Mouse (Mus musculus) neural tube, embryonic 12.5 days (tissue): ENCODE results near the gene Copz1. TPM values are rescaled to one million over a fixed set of nuclear protein-coding genes. Genes with fewer than 3 reads are reported as not detected.
"Not testable (repeated sequence)": the region's sequence is repeated elsewhere in the genome, so short reads cannot be mapped to it uniquely, and the experiment has no call there.

Experiments
- ATAC-seq: fragments of 200-750 bp; cut with Nextera tagmentation; 2 replicates; pipeline ENCODE4 v1.8.0; 2017; ENCODE audit warnings: low read depth, mild to moderate bottlenecking, moderate TSS enrichment, moderate library complexity; ENCODE audit not compliant: low FRiP score
- H3K27ac ChIP-seq: fragments of 300-500 bp; sonication (generic); 2 replicates; pipeline ENCODE4 v1.5.1; 2016
- H3K27me3 ChIP-seq: fragments of 300-500 bp; sonication (generic); replicated peaks from 2 replicates; pipeline ENCODE4 v1.6.1; 2016; ENCODE audit warnings: mild to moderate bottlenecking
- H3K36me3 ChIP-seq: fragments of 300-500 bp; sonication (generic); 2 replicates; pipeline ENCODE4 v1.6.1; 2016; ENCODE audit warnings: mild to moderate bottlenecking
- H3K4me1 ChIP-seq: fragments of 300-500 bp; sonication (generic); 2 replicates; pipeline ENCODE4 v1.6.1; 2016
- H3K4me2 ChIP-seq: fragments of 300-500 bp; sonication (generic); replicated peaks from 2 replicates; pipeline ENCODE4 v1.6.1; 2016; ENCODE audit warnings: mild to moderate bottlenecking
- H3K4me3 ChIP-seq: fragments of 300-500 bp; sonication (generic); 2 replicates; pipeline ENCODE4 v1.5.1; 2016
- H3K9ac ChIP-seq: fragments of 300-500 bp; sonication (generic); 2 replicates; pipeline ENCODE4 v1.6.1; 2016; ENCODE audit warnings: mild to moderate bottlenecking
- H3K9me3 ChIP-seq: fragments of 300-500 bp; sonication (generic); 2 replicates; pipeline ENCODE4 v1.6.1; 2016; ENCODE audit warnings: mild to moderate bottlenecking
- WGBS: fragments of 180-500 bp; shearing (Covaris S2); methylation state at CpG from one replicate; pipeline ENCODE4 v1.1.7; 2016; 5-methylcytosine and 5-hydroxymethylcytosine counted together
- polyA plus RNA-seq: library from polyadenylated mRNA; unstranded; fragments of >200 nt; fragmentation: Nextera tagmentation; extraction: Ambion mirVana; gene quantifications from 2 replicates; pipeline ENCODE4 v1.2.1, GENCODE M21; 2016

Copz1 gene
- polyA plus RNA-seq, 1 experiment from 2014 or later = 243 TPM

- no peak for ATAC-seq
- H3K4me1 ChIP-seq = peaks cover 33% of the 10 kb centered on the region
- H3K9ac ChIP-seq = peak overlapping the region; percentile 51; the same call in 1 of the 2 replicates
- no peaks in the 10 kb centered on the region for H3K27me3 ChIP-seq
- H3K9me3 ChIP-seq = no peaks in the 10 kb centered on the region
- H3K4me3 ChIP-seq = peak overlapping the region; percentile 20; the same call in 1 of the 2 replicates
- H3K4me2 ChIP-seq = peak overlapping the region; percentile 95
- no peak overlapping the region for H3K27ac ChIP-seq
- peaks cover 56% of the 10 kb centered on the region for H3K36me3 ChIP-seq
- 78% methylated on average over 8 of the region's 8 CpGs for WGBS
These were observed 29.6 kb upstream of the Copz1 start for GRCm38 (mm10) chr15:103242885-103243284.

GRCm38 (mm10) chr15:103245616-103246015, 26.9 kb upstream of the Copz1 start:
- WGBS = 79% methylated on average over 6 of the region's 6 CpGs
- H3K9ac ChIP-seq = no peak overlapping the region
- no peak overlapping the region for H3K27ac ChIP-seq
- no peak for ATAC-seq
- H3K36me3 ChIP-seq = peaks cover 71% of the 10 kb centered on the region
- peaks cover 24% of the 10 kb centered on the region for H3K4me1 ChIP-seq
- H3K9me3 ChIP-seq = no peaks in the 10 kb centered on the region
- H3K4me3 ChIP-seq = no peak overlapping the region
- H3K27me3 ChIP-seq = no peaks in the 10 kb centered on the region
- no peak overlapping the region for H3K4me2 ChIP-seq

- Histone ChIP-seq H3K36me3 (peaks cover 64% of the 10 kb centered on the region), H3K9ac (no peak overlapping the region), H3K4me2 (no peak overlapping the region), H3K4me1 (peaks cover 18% of the 10 kb centered on the region), H3K27ac (no peak overlapping the region), H3K9me3 (no peaks in the 10 kb centered on the region), H3K4me3 (no peak overlapping the region), H3K27me3 (no peaks in the 10 kb centered on the region)
- 90% methylated on average over 9 of the region's 9 CpGs for WGBS
- ATAC-seq = no peak
These were observed 25.3 kb upstream of the Copz1 start for GRCm38 (mm10) chr15:103247078-103247781.

GRCm38 (mm10) chr15:103247782-103248400, 24.6 kb upstream of the Copz1 start:
- peaks cover 57% of the 10 kb centered on the region for H3K36me3 ChIP-seq

GRCm38 (mm10) chr15:103248401-103249313, 23.9 kb upstream of the Copz1 start:
- no peaks in the 10 kb centered on the region for H3K9me3 ChIP-seq
- no peak overlapping the region for H3K4me3 ChIP-seq
- no peak overlapping the region for H3K9ac ChIP-seq
- peak; percentile 41; the same call in 1 of the 2 replicates for ATAC-seq
- H3K27ac ChIP-seq = no peak overlapping the region
- peaks cover 49% of the 10 kb centered on the region for H3K36me3 ChIP-seq
- peaks cover 3% of the 10 kb centered on the region for H3K4me1 ChIP-seq
- WGBS = 85% methylated on average over 28 of the region's 28 CpGs
- H3K4me2 ChIP-seq = no peak overlapping the region
- no peaks in the 10 kb centered on the region for H3K27me3 ChIP-seq

More at GRCm38 (mm10) chr15:103247782-103248400, 24.6 kb upstream of the Copz1 start:
- Histone ChIP-seq H3K9me3 (no peaks in the 10 kb centered on the region), H3K9ac (no peak overlapping the region), H3K4me1 (peaks cover 11% of the 10 kb centered on the region), H3K4me2 (no peak overlapping the region), H3K27me3 (no peaks in the 10 kb centered on the region), H3K4me3 (no peak overlapping the region), H3K27ac (no peak overlapping the region)
- ATAC-seq = no peak

GRCm38 (mm10) chr15:103249511-103249910, 23.0 kb upstream of the Copz1 start:
- 84% methylated on average over 6 of the region's 6 CpGs for WGBS
- H3K4me3 ChIP-seq, ATAC-seq, H3K4me1 ChIP-seq, H3K9ac ChIP-seq, H3K27ac ChIP-seq, H3K4me2 ChIP-seq, H3K9me3 ChIP-seq, H3K27me3 ChIP-seq: not testable (repeated sequence)
- H3K36me3 ChIP-seq = peaks cover 46% of the 10 kb centered on the region

GRCm38 (mm10) chr15:103250195-103250740, 22.2 kb upstream of the Copz1 start:
- no peaks in the 10 kb centered on the region for H3K9me3 ChIP-seq
- no peak overlapping the region for H3K4me2 ChIP-seq
- 18% methylated on average over 2 of the region's 2 CpGs for WGBS
- H3K27me3 ChIP-seq = peaks cover 7% of the 10 kb centered on the region; the same call in 1 of the 2 replicates
- H3K9ac ChIP-seq = no peak overlapping the region
- H3K36me3 ChIP-seq = peaks cover 41% of the 10 kb centered on the region
- H3K4me3 ChIP-seq = no peak overlapping the region
- no peak for ATAC-seq
- peaks cover 10% of the 10 kb centered on the region for H3K4me1 ChIP-seq
- H3K27ac ChIP-seq = no peak overlapping the region

GRCm38 (mm10) chr15:103251595-103251994, 20.9 kb upstream of the Copz1 start:
- no peak for ATAC-seq
- no peak overlapping the region for H3K4me3 ChIP-seq
- peaks cover 28% of the 10 kb centered on the region for H3K36me3 ChIP-seq
- WGBS = 67% methylated on average over 1 of the region's 1 CpGs
- no peak overlapping the region for H3K27ac ChIP-seq
- no peak overlapping the region for H3K9ac ChIP-seq
- peaks cover 8% of the 10 kb centered on the region; the same call in 1 of the 2 replicates for H3K27me3 ChIP-seq
- no peaks in the 10 kb centered on the region for H3K9me3 ChIP-seq
- H3K4me1 ChIP-seq = peaks cover 12% of the 10 kb centered on the region
- H3K4me2 ChIP-seq = no peak overlapping the region

- 85% methylated on average over 3 of the region's 3 CpGs for WGBS
- no peak for ATAC-seq
These were observed 19.9 kb upstream of the Copz1 start for GRCm38 (mm10) chr15:103252660-103253059.

GRCm38 (mm10) chr15:103253352-103253751, 19.2 kb upstream of the Copz1 start:
- peaks cover 8% of the 10 kb centered on the region; the same call in 1 of the 2 replicates for H3K27me3 ChIP-seq
- no peak for ATAC-seq
- H3K4me2 ChIP-seq = no peak overlapping the region
- peaks cover 12% of the 10 kb centered on the region for H3K4me1 ChIP-seq
- H3K36me3 ChIP-seq = peaks cover 11% of the 10 kb centered on the region
- no peak overlapping the region for H3K4me3 ChIP-seq
- H3K9me3 ChIP-seq = no peaks in the 10 kb centered on the region
- H3K9ac ChIP-seq = no peak overlapping the region
- WGBS = 98% methylated on average over 1 of the region's 1 CpGs
- no peak overlapping the region for H3K27ac ChIP-seq

More at GRCm38 (mm10) chr15:103252660-103253059, 19.9 kb upstream of the Copz1 start:
- H3K36me3 ChIP-seq = peaks cover 18% of the 10 kb centered on the region
- H3K27me3 ChIP-seq = peaks cover 8% of the 10 kb centered on the region; the same call in 1 of the 2 replicates
- no peak overlapping the region for H3K4me2 ChIP-seq
- peaks cover 12% of the 10 kb centered on the region for H3K4me1 ChIP-seq
- no peaks in the 10 kb centered on the region for H3K9me3 ChIP-seq
- H3K9ac ChIP-seq = no peak overlapping the region
- H3K27ac ChIP-seq = no peak overlapping the region
- H3K4me3 ChIP-seq = no peak overlapping the region

- Histone ChIP-seq H3K27me3 (peaks cover 8% of the 10 kb centered on the region; the same call in 1 of the 2 replicates), H3K4me2 (peak overlapping the region; percentile 88), H3K27ac (no peak overlapping the region; the same call in 1 of the 2 replicates), H3K9me3 (no peaks in the 10 kb centered on the region), H3K4me1 (peaks cover 12% of the 10 kb centered on the region), H3K9ac (peak overlapping the region; percentile 45; the same call in 1 of the 2 replicates), H3K4me3 (peak overlapping the region; percentile 32), H3K36me3 (no peaks in the 10 kb centered on the region)
- under 1% methylated on average over 24 of the region's 25 CpGs for WGBS
- peak; percentile 57 for ATAC-seq
These were observed 17.3 kb upstream of the Copz1 start for GRCm38 (mm10) chr15:103255169-103255568.
